7 mouse cellular contexts compared by ENCODE assay signal in genomic region chr1:89580031-89580998, GRCm38 (mm10).
DNase-seq lines count a peak whose midpoint lies in the region; ATAC-seq and TF ChIP-seq lines count a peak whose summit lies in the region.

No protein-coding gene starts in this region.

- TF ChIP-seq CTCF in intestine, postnatal 0 days (IDR thresholded peaks at IDR 0.05; ENCODE audit: low read depth): peak; percentile 36

- H3K4me3 ChIP-seq in intestine, postnatal 0 days (ENCODE audit: low read depth, low read length): peak overlapping the region; percentile 64
- H3K4me3 ChIP-seq in midbrain, embryonic 11.5 days (ENCODE audit: low read depth, low read length): peak overlapping the region; percentile 60
- peak overlapping the region; percentile 67 for H3K4me3 ChIP-seq in stomach, embryonic 14.5 days (ENCODE audit: low read depth, low read length)

- H3K4me2 ChIP-seq in intestine, postnatal 0 days (replicated peaks; ENCODE audit: low read depth): peak overlapping the region; percentile 100
- H3K4me2 ChIP-seq in midbrain, embryonic 11.5 days: peak overlapping the region; percentile 98
- H3K4me2 ChIP-seq in stomach, embryonic 14.5 days (replicated peaks; ENCODE audit: low read depth, low read length): peak overlapping the region; percentile 100

- peak; percentile 85 for DNase-seq in adrenal gland, postnatal 14 days
- peak; percentile 84 for DNase-seq in embryo, embryonic 10.5 days (ENCODE audit: low spot score)
- DNase-seq in gastrocnemius, postnatal 36 days: peak; percentile 71 to 77
- peak; percentile 86 for DNase-seq in left cerebral cortex, postnatal 4 days
- peak; percentile 98 for DNase-seq in midbrain, embryonic 11.5 days (ENCODE audit: low spot score, missing footprints)

- under 1% methylated on average over 136 of the region's 146 CpGs for WGBS in intestine, postnatal 0 days
- WGBS in midbrain, embryonic 11.5 days: under 1% methylated on average over 117 of the region's 146 CpGs
- WGBS in stomach, embryonic 14.5 days: under 1% methylated on average over 120 of the region's 146 CpGs

- peak; percentile 69 for ATAC-seq in intestine, postnatal 0 days
- ATAC-seq in midbrain, embryonic 11.5 days (ENCODE audit: low FRiP score): peak; percentile 78
- ATAC-seq in stomach, embryonic 14.5 days (ENCODE audit: insufficient number of reproducible peaks, insufficient read depth, low FRiP score, low read depth): peak; percentile 70

- peak overlapping the region; percentile 53 for H3K9ac ChIP-seq in intestine, postnatal 0 days (ENCODE audit: low read depth, low read length)
- H3K9ac ChIP-seq in midbrain, embryonic 11.5 days (ENCODE audit: low read length): peak overlapping the region; percentile 56
- peak overlapping the region; percentile 53; the same call in 1 of the 2 replicates for H3K9ac ChIP-seq in stomach, embryonic 14.5 days (replicated peaks; ENCODE audit: low read depth, low read length)

- peak overlapping the region; percentile 36 for H3K27ac ChIP-seq in intestine, postnatal 0 days (ENCODE audit: low read depth, low read length)
- peak overlapping the region; percentile 55 for H3K27ac ChIP-seq in midbrain, embryonic 11.5 days (ENCODE audit: low read depth, low read length)
- peak overlapping the region; percentile 48; the same call in 1 of the 2 replicates for H3K27ac ChIP-seq in stomach, embryonic 14.5 days (ENCODE audit: low read length)

- H3K4me1 ChIP-seq in intestine, postnatal 0 days (replicated peaks; ENCODE audit: control insufficient read depth, insufficient read depth, low read length): peaks cover 4% of the 10 kb centered on the region; the same call in 1 of the 2 replicates
- H3K4me1 ChIP-seq in midbrain, embryonic 11.5 days (ENCODE audit: control insufficient read depth, insufficient read depth, low read length): peaks cover 56% of the 10 kb centered on the region
- peaks cover 27% of the 10 kb centered on the region for H3K4me1 ChIP-seq in stomach, embryonic 14.5 days (ENCODE audit: control insufficient read depth, insufficient read depth, low read length)

- intact Hi-C loops in gastrocnemius, postnatal 36 days (cut with DNase I): no loop called here
- intact Hi-C loops in left cerebral cortex, postnatal 4 days (cut with DNase I): no loop called here

- no peaks in the 10 kb centered on the region for H3K36me3 ChIP-seq in intestine, postnatal 0 days (ENCODE audit: control insufficient read depth, insufficient read depth)
- no peaks in the 10 kb centered on the region for H3K36me3 ChIP-seq in midbrain, embryonic 11.5 days (ENCODE audit: control insufficient read depth, insufficient read depth, low read length)
- no peaks in the 10 kb centered on the region for H3K36me3 ChIP-seq in stomach, embryonic 14.5 days (ENCODE audit: control insufficient read depth, insufficient read depth, low read length)

- H3K9me3 ChIP-seq in intestine, postnatal 0 days (ENCODE audit: control insufficient read depth): no peaks in the 10 kb centered on the region
- H3K9me3 ChIP-seq in midbrain, embryonic 11.5 days (ENCODE audit: control insufficient read depth, low read length): no peaks in the 10 kb centered on the region
- no peaks in the 10 kb centered on the region for H3K9me3 ChIP-seq in stomach, embryonic 14.5 days (ENCODE audit: control insufficient read depth, low read depth, low read length)

- H3K27me3 ChIP-seq in intestine, postnatal 0 days (replicated peaks; ENCODE audit: control insufficient read depth, insufficient read depth, low read length): peaks cover 20% of the 10 kb centered on the region
- H3K27me3 ChIP-seq in midbrain, embryonic 11.5 days (ENCODE audit: control insufficient read depth, insufficient read depth, low read length): peaks cover 5% of the 10 kb centered on the region; the same call in 1 of the 2 replicates
- peaks cover 5% of the 10 kb centered on the region; the same call in 1 of the 2 replicates for H3K27me3 ChIP-seq in stomach, embryonic 14.5 days (ENCODE audit: control insufficient read depth, insufficient read depth, low read length)

Comparison
In these comparisons a context has a peak if more than half of its experiments do, and no peak if none do; other contexts are left out.
1. Peak in every context shown above with its lines: DNase-seq, ATAC-seq, H3K4me3 ChIP-seq and H3K27ac ChIP-seq.